Mouse (Mus musculus) C3H10T1/2 (cell line): ENCODE data around the gene 5330417C22Rik. TPM values are rescaled to one million over a fixed set of nuclear protein-coding genes. Genes with fewer than 3 reads are reported as not detected.

Experiments used
- polyA plus RNA-seq, 2 experiments: library from polyadenylated mRNA; unstranded; fragments of >200 nt; fragmentation: generic; extraction: Trizol; gene quantifications; one replicate each; pipeline ENCODE4 v1.2.1; 2012; ENCODE audit warnings: missing spikeins in 2 of 2

5330417C22Rik gene
- polyA plus RNA-seq, result under 1 TPM in 1 of 2 experiments, not detected in 1; 0.01 TPM

GRCm38 (mm10) chr3:108536517-108537260 lies at the start of gene 5330417C22Rik:
Gene 5330417C22Rik, minus strand, starts transcription at chr3:108536536.

DNA sequence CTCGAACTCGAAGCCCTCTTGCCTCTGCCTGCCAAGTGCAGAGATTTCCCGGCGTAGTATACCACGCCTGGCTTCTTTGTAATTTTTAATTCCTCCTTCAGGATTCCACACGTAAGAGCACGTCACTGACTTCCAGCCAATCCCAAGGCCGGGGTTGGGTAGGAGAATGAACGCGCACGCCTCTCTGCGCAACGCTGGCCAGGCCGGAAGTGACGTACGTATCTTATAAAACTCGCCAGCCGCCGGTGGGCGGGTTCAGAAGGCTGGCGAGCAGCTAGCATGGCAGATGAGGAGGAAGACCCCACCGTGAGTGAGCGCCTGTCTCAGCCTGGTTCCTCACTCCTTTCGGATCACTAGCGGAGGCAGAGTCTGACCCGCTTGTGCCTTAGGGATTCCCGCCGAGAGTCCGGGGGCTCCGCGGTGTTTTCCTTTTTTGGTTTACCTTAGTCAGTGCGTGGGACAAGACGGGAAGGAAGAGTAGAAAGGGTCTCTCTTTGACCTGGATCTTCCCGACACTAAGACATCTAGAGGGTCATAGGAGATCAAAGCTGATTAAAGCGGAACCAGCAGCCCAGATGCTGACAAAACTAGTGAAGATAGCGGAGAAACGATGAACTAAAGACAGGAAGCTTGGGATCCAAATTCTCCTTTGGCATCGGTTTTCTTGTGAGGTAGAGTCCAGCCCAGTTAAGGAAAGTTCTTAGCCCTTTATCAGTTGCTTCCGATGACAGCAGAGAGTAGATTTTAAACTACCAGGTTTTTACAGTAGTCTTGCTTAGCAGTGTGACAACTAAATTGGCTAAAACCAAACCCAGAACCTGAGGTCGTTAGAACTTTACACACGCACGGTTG lies 35.3 kb upstream of the 5330417C22Rik start, which contains the start of gene Taf13:
Gene Taf13 (plus strand): TSS at position 256 of the 852 bp plus-strand sequence.

DNA sequence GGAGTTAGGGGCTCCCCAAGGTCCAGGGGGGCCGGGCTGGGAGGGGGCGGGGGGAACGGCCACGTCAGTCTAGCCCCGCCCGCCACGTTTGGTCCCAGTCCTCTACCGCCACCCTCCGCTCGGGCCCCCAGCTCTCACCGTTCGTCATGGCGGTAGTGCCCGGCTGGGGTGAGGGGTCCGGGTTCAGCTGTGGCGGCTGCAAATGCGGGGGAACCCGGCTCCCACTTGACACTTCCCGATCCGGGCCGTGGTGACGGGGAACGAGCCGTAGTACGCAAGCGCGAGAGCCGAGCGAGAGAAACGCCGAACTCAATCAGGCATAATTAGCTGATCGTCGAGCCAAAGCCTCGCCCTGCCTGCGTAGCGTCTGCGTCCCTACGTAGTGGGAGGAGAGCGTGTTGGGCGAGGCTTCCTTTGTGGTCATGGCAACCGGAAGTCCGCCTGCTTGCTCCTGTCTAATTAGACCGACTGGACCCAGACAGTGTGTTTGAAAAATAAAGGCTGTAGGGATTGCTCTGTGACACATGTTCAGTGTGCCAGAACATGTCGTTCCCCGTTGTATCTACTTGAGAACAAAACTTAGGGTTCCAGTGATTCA lies 25.9 kb upstream of the 5330417C22Rik start, which contains the start of gene Tmem167b:
Gene Tmem167b (minus strand): TSS at position 334 of the 598 bp plus-strand sequence.

GRCm38 (mm10) chr3:108533951-108534350 lies 2.4 kb downstream of the 5330417C22Rik start, which contains the start of gene 1700013F07Rik:
Gene 1700013F07Rik, plus strand, starts transcription at chr3:108534150.

GRCm38 (mm10) chr3:108444698-108445365 lies 91.5 kb downstream of the 5330417C22Rik start, which contains the start of gene Sars:
Gene Sars, minus strand, starts transcription at chr3:108445209.

GRCm38 (mm10) chr3:108414857-108415830 lies 121.2 kb downstream of the 5330417C22Rik start, which contains the start of gene Celsr2:
Gene Celsr2, minus strand, starts transcription at chr3:108415552.

Other genes starting within 250 kb of the 5330417C22Rik start
- gene Mybphl, start 171.6 kb downstream of the 5330417C22Rik start, polyA plus RNA-seq, result not detected
- 10 to 100 TPM; 27.3 to 64.8 TPM for gene Psrc1, start 152.7 kb downstream of the 5330417C22Rik start, polyA plus RNA-seq
- under 1 TPM in 1 of 2 experiments, not detected in 1; 0.06 TPM for gene Celsr2, start 121.0 kb downstream of the 5330417C22Rik start, polyA plus RNA-seq
- gene Sars, start 91.3 kb downstream of the 5330417C22Rik start, polyA plus RNA-seq, result 100 to 1,000 TPM; 106 to 202 TPM
- gene 1700013F07Rik, start 2.4 kb downstream of the 5330417C22Rik start, polyA plus RNA-seq, result 1 to 10 TPM in 1 of 2 experiments, under 1 TPM in 1; 0.34 to 1.4 TPM
- 10 to 100 TPM in 1 of 2 experiments, 1 to 10 TPM in 1; 1.5 to 23.0 TPM for gene Tmem167b, start 25.9 kb upstream of the 5330417C22Rik start, polyA plus RNA-seq
- gene Taf13, start 35.2 kb upstream of the 5330417C22Rik start, polyA plus RNA-seq, result 1 to 10 TPM in 1 of 2 experiments, under 1 TPM in 1; 0.54 to 8.1 TPM
- gene Wdr47, start 54.7 kb upstream of the 5330417C22Rik start, polyA plus RNA-seq, result 1 to 10 TPM in 1 of 2 experiments, under 1 TPM in 1; 0.12 to 1.7 TPM
- gene Clcc1, start 117.4 kb upstream of the 5330417C22Rik start, polyA plus RNA-seq, result 10 to 100 TPM in 1 of 2 experiments, 1 to 10 TPM in 1; 2.6 to 25.9 TPM
- 10 to 100 TPM in 1 of 2 experiments, 1 to 10 TPM in 1; 2.5 to 35.1 TPM for gene Gpsm2, start 185.8 kb upstream of the 5330417C22Rik start, polyA plus RNA-seq
- gene Aknad1, start 203.1 kb upstream of the 5330417C22Rik start, polyA plus RNA-seq, result under 1 TPM; 0.02 to 0.35 TPM